Mouse (Mus musculus) myocyte (in vitro differentiated cells): Measurements from ENCODE around the gene Sh3pxd2a.

Experiments
- CEBPB ChIP-seq: IDR thresholded peaks from 2 replicates; pipeline ENCODE4 v1.6.1; 2011; ENCODE audit warnings: mild to moderate bottlenecking, moderate library complexity; ENCODE audit not compliant: poor library complexity, insufficient read depth, severe bottlenecking
- MAX ChIP-seq: IDR thresholded peaks from one replicate; pipeline ENCODE4 v1.6.1; 2011; ENCODE audit warnings: low read depth, mild to moderate bottlenecking, control low read depth
- MYOG ChIP-seq, 3 experiments: IDR thresholded peaks; one replicate each; pipeline ENCODE4 v1.6.1; 2011; ENCODE audit warnings: control low read depth in 2 of 3, low read depth in 2 of 3, mild to moderate bottlenecking in 2 of 3; ENCODE audit not compliant: insufficient read length in 2 of 3, control insufficient read depth in 1 of 3, insufficient read depth in 1 of 3
- POLR2A ChIP-seq: IDR thresholded peaks from one replicate; pipeline ENCODE4 v1.6.1; 2011; ENCODE audit warnings: low read depth, mild to moderate bottlenecking, control low read depth, moderate library complexity; ENCODE audit not compliant: insufficient read length
- TCF12 ChIP-seq: IDR thresholded peaks from one replicate; pipeline ENCODE4 v1.6.1; 2011; ENCODE audit warnings: mild to moderate bottlenecking, control low read depth; ENCODE audit not compliant: poor library complexity, insufficient read depth, severe bottlenecking
- USF1 ChIP-seq: IDR thresholded peaks from one replicate; pipeline ENCODE4 v1.6.1; 2011; ENCODE audit warnings: low read depth, mild to moderate bottlenecking, control low read depth, moderate library complexity

DNA sequence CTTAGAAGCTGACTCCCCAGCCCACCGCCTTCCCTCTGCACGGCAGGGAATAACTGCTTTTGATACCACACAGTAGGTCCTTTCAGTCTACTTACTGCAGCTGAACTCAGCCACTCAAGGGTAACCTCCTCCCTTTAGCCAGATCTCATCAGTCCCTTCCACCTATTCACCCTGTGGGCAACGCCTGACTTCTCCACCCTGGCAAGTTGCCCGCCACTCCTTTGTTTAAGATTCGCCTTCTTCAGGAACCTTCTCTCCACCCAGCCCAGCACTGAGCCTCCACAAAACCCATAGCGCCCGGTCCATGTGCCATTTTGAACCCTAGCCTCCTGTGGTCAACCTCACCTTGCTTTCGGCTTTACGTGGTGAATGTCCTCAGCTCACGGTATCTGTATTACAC is 161.1 kb downstream of the Sh3pxd2a start:
- TF ChIP-seq POLR2A (no peak), CEBPB (no peak), TCF12 (no peak), USF1 (no peak), MYOG (IDR thresholded peaks at IDR 0.05; ENCODE audit: control insufficient read depth in 1 of 3, insufficient read depth in 1 of 3, insufficient read length in 2 of 3, low read depth in 2 of 3) (no peak), MAX (no peak)
